Mouse (Mus musculus) forebrain, embryonic 13.5 days (tissue): ENCODE measurements around the gene Krt25. TPM values are rescaled to one million over a fixed set of nuclear protein-coding genes. Genes with fewer than 3 reads are reported as not detected.

ENCODE experiments used
- ATAC-seq: fragments of 200-750 bp; cut with Nextera tagmentation; 2 replicates; pipeline ENCODE4 v1.8.0; 2017
- H3K27ac ChIP-seq: fragments of 300-500 bp; sonication (generic); 2 replicates; pipeline ENCODE4 v1.5.1; 2015; ENCODE audit warnings: inconsistent platforms, mild to moderate bottlenecking, moderate library complexity
- H3K27me3 ChIP-seq: fragments of 300-500 bp; sonication (generic); 2 replicates; pipeline ENCODE4 v1.6.1; 2015; ENCODE audit warnings: mild to moderate bottlenecking, inconsistent platforms
- H3K36me3 ChIP-seq: fragments of 300-500 bp; sonication (generic); 2 replicates; pipeline ENCODE4 v1.6.1; 2015; ENCODE audit warnings: mild to moderate bottlenecking, inconsistent platforms; ENCODE audit not compliant: poor library complexity, severe bottlenecking
- H3K4me1 ChIP-seq: fragments of 300-500 bp; sonication (generic); 2 replicates; pipeline ENCODE4 v1.6.1; 2015; ENCODE audit warnings: inconsistent platforms
- H3K4me2 ChIP-seq: fragments of 300-500 bp; sonication (generic); 2 replicates; pipeline ENCODE4 v1.6.1; 2015; ENCODE audit warnings: inconsistent platforms, mild to moderate bottlenecking, moderate library complexity
- H3K4me3 ChIP-seq: fragments of 300-500 bp; sonication (generic); 2 replicates; pipeline ENCODE4 v1.5.1; 2015; ENCODE audit warnings: mild to moderate bottlenecking, inconsistent platforms
- H3K9ac ChIP-seq: fragments of 300-500 bp; sonication (generic); 2 replicates; pipeline ENCODE4 v1.6.1; 2015; ENCODE audit warnings: mild to moderate bottlenecking, inconsistent platforms
- H3K9me3 ChIP-seq: fragments of 300-500 bp; sonication (generic); replicated peaks from 2 replicates; pipeline ENCODE4 v1.6.1; 2016; ENCODE audit warnings: inconsistent platforms
- WGBS: fragments of 180-500 bp; shearing (Covaris S2); methylation state at CpG from one replicate; pipeline ENCODE4 v1.1.7; 2015; 5-methylcytosine and 5-hydroxymethylcytosine counted together
- polyA plus RNA-seq: library from polyadenylated mRNA; unstranded; fragments of >200 nt; fragmentation: Nextera tagmentation; extraction: Ambion mirVana; gene quantifications from 2 replicates; pipeline ENCODE4 v1.2.1, GENCODE M21; 2015

Gene Krt25
- not detected in 2 replicates for polyA plus RNA-seq

GRCm38 (mm10) chr11:99322851-99323250 is at the start of gene Krt25:
TSS of gene Krt25 (minus strand) at chr11:99322951.
- Histone ChIP-seq H3K9me3 (no peaks in the 10 kb centered on the region), H3K9ac (no peak within 1 kb of the TSS), H3K4me1 (no peaks in the 10 kb centered on the region), H3K4me2 (no peak within 1 kb of the TSS), H3K4me3 (no peak within 1 kb of the TSS), H3K27ac (no peak within 1 kb of the TSS), H3K36me3 (no peaks in the 10 kb centered on the region), H3K27me3 (no peaks in the 10 kb centered on the region)
- WGBS = 94% methylated on average over 11 of the region's 11 CpGs
- no peak for ATAC-seq

- H3K36me3 ChIP-seq = no peaks in the 10 kb centered on the region
- H3K27me3 ChIP-seq = 0 out of 2 replicates have a peak, but pooled peaks cover 5% of the 10 kb centered on the region
- 82% methylated on average over 8 of the region's 8 CpGs for WGBS
- H3K9me3 ChIP-seq = no peaks in the 10 kb centered on the region
- H3K4me3 ChIP-seq = no peak overlapping the region
- no peak for ATAC-seq
- no peak overlapping the region for H3K27ac ChIP-seq
- no peak overlapping the region for H3K9ac ChIP-seq
- no peak overlapping the region for H3K4me2 ChIP-seq
- no peaks in the 10 kb centered on the region for H3K4me1 ChIP-seq
These were observed 47.2 kb upstream of the Krt25 start for GRCm38 (mm10) chr11:99369853-99370451.

- 0 out of 2 replicates have a peak, but pooled peaks cover 5% of the 10 kb centered on the region for H3K27me3 ChIP-seq
- no peaks in the 10 kb centered on the region for H3K9me3 ChIP-seq
- H3K4me3 ChIP-seq = no peak overlapping the region
- no peaks in the 10 kb centered on the region for H3K36me3 ChIP-seq
- ATAC-seq = no peak
- H3K4me2 ChIP-seq = no peak overlapping the region
- no peaks in the 10 kb centered on the region for H3K4me1 ChIP-seq
- no peak overlapping the region for H3K9ac ChIP-seq
- 24% methylated on average over 3 of the region's 3 CpGs for WGBS
- H3K27ac ChIP-seq = no peak overlapping the region
These were observed 46.5 kb upstream of the Krt25 start for GRCm38 (mm10) chr11:99369229-99369628.

- H3K9ac ChIP-seq = no peak overlapping the region
- ATAC-seq = no peak
- H3K4me3 ChIP-seq = no peak overlapping the region
- 45% methylated on average over 10 of the region's 10 CpGs for WGBS
- H3K27ac ChIP-seq = no peak overlapping the region
- H3K9me3 ChIP-seq = no peaks in the 10 kb centered on the region
- no peaks in the 10 kb centered on the region for H3K4me1 ChIP-seq
- H3K4me2 ChIP-seq = no peak overlapping the region
- H3K27me3 ChIP-seq = 0 out of 2 replicates have a peak, but pooled peaks cover 5% of the 10 kb centered on the region
- no peaks in the 10 kb centered on the region for H3K36me3 ChIP-seq
These were observed 44.0 kb upstream of the Krt25 start for GRCm38 (mm10) chr11:99366791-99367190.

GRCm38 (mm10) chr11:99364412-99364811 is 41.7 kb upstream of the Krt25 start:
- H3K4me2 ChIP-seq = no peak overlapping the region
- H3K36me3 ChIP-seq = no peaks in the 10 kb centered on the region
- H3K9me3 ChIP-seq = no peaks in the 10 kb centered on the region
- WGBS = 25% methylated on average over 9 of the region's 9 CpGs
- H3K27me3 ChIP-seq = 0 out of 2 replicates have a peak, but pooled peaks cover 5% of the 10 kb centered on the region
- H3K4me1 ChIP-seq = no peaks in the 10 kb centered on the region
- no peak overlapping the region for H3K9ac ChIP-seq
- no peak for ATAC-seq
- no peak overlapping the region for H3K27ac ChIP-seq
- H3K4me3 ChIP-seq = no peak overlapping the region

- 0 out of 2 replicates have a peak, but pooled peaks cover 5% of the 10 kb centered on the region for H3K27me3 ChIP-seq
- H3K36me3 ChIP-seq = no peaks in the 10 kb centered on the region
- H3K4me1 ChIP-seq = no peaks in the 10 kb centered on the region
- no peak overlapping the region for H3K4me2 ChIP-seq
- H3K4me3 ChIP-seq = no peak overlapping the region
- no peak for ATAC-seq
- H3K9me3 ChIP-seq = no peaks in the 10 kb centered on the region
- H3K27ac ChIP-seq = no peak overlapping the region
- no peak overlapping the region for H3K9ac ChIP-seq
- 91% methylated on average over 8 of the region's 8 CpGs for WGBS
These were observed 38.7 kb upstream of the Krt25 start for GRCm38 (mm10) chr11:99361423-99361822.

GRCm38 (mm10) chr11:99351004-99351403 is 28.3 kb upstream of the Krt25 start, which contains the start of gene Krt27:
TSS of gene Krt27 (minus strand) at chr11:99351104.
- ATAC-seq = no peak
- Histone ChIP-seq H3K9ac (no peak within 1 kb of the TSS), H3K4me3 (no peak within 1 kb of the TSS), H3K27me3 (no peaks in the 10 kb centered on the region), H3K27ac (no peak within 1 kb of the TSS), H3K36me3 (no peaks in the 10 kb centered on the region), H3K4me1 (no peaks in the 10 kb centered on the region), H3K9me3 (no peaks in the 10 kb centered on the region), H3K4me2 (no peak within 1 kb of the TSS)
- 79% methylated on average over 12 of the region's 12 CpGs for WGBS

- Histone ChIP-seq H3K9me3 (no peaks in the 10 kb centered on the region), H3K27ac (no peak overlapping the region), H3K4me2 (no peak overlapping the region), H3K4me1 (peaks cover 4% of the 10 kb centered on the region; the same call in 1 of the 2 replicates), H3K9ac (no peak overlapping the region), H3K27me3 (no peaks in the 10 kb centered on the region), H3K4me3 (no peak overlapping the region), H3K36me3 (no peaks in the 10 kb centered on the region)
- no peak for ATAC-seq
- WGBS = 41% methylated on average over 11 of the region's 11 CpGs
These were observed 16.6 kb upstream of the Krt25 start for GRCm38 (mm10) chr11:99339299-99339847.

GRCm38 (mm10) chr11:99337866-99338265 is 15.1 kb upstream of the Krt25 start, which contains the start of gene Krt26:
TSS of gene Krt26 (minus strand) at chr11:99337966.
- Histone ChIP-seq H3K4me3 (no peak within 1 kb of the TSS), H3K4me1 (peaks cover 4% of the 10 kb centered on the region; the same call in 1 of the 2 replicates), H3K9me3 (no peaks in the 10 kb centered on the region), H3K27ac (no peak within 1 kb of the TSS), H3K9ac (no peak within 1 kb of the TSS), H3K27me3 (no peaks in the 10 kb centered on the region), H3K36me3 (no peaks in the 10 kb centered on the region), H3K4me2 (no peak within 1 kb of the TSS)
- WGBS = 92% methylated on average over 11 of the region's 11 CpGs
- no peak for ATAC-seq

GRCm38 (mm10) chr11:99333426-99333825 is 10.7 kb upstream of the Krt25 start:
- ATAC-seq = no peak
- H3K9me3 ChIP-seq = no peaks in the 10 kb centered on the region
- whole genome bisulfite sequencing = 69% methylated on average over 13 of the region's 13 CpGs
- H3K27ac ChIP-seq = no peak overlapping the region
- no peaks in the 10 kb centered on the region for H3K4me1 ChIP-seq
- H3K27me3 ChIP-seq = no peaks in the 10 kb centered on the region
- no peak overlapping the region for H3K9ac ChIP-seq
- no peak overlapping the region for H3K4me3 ChIP-seq
- no peak overlapping the region for H3K4me2 ChIP-seq
- H3K36me3 ChIP-seq = no peaks in the 10 kb centered on the region

GRCm38 (mm10) chr11:99329655-99330054 is 6.9 kb upstream of the Krt25 start:
- ATAC-seq = no peak
- Histone ChIP-seq H3K9me3 (no peaks in the 10 kb centered on the region), H3K4me1 (no peaks in the 10 kb centered on the region), H3K27me3 (no peaks in the 10 kb centered on the region), H3K9ac (no peak overlapping the region), H3K4me2 (no peak overlapping the region), H3K36me3 (no peaks in the 10 kb centered on the region), H3K27ac (no peak overlapping the region), H3K4me3 (no peak overlapping the region)
- 79% methylated on average over 2 of the region's 2 CpGs for WGBS

- Histone ChIP-seq H3K4me3 (no peak overlapping the region), H3K4me2 (no peak overlapping the region), H3K27me3 (no peaks in the 10 kb centered on the region), H3K9me3 (no peaks in the 10 kb centered on the region), H3K9ac (no peak overlapping the region), H3K36me3 (no peaks in the 10 kb centered on the region), H3K27ac (no peak overlapping the region), H3K4me1 (peaks cover 4% of the 10 kb centered on the region; the same call in 1 of the 2 replicates)
- 92% methylated on average over 14 of the region's 14 CpGs for WGBS
- ATAC-seq = no peak
These were observed 1.7 kb downstream of the Krt25 start for GRCm38 (mm10) chr11:99321094-99321493.
